Mouse (Mus musculus): ENCODE measurements around the gene Knop1. TPM values are rescaled to one million over a fixed set of nuclear protein-coding genes. Genes with fewer than 3 reads are reported as not detected.

Knop1 gene
- total and polyA plus RNA-seq, 2 experiments from 2014 or later, result 37.5 to 73.2 TPM

DNA sequence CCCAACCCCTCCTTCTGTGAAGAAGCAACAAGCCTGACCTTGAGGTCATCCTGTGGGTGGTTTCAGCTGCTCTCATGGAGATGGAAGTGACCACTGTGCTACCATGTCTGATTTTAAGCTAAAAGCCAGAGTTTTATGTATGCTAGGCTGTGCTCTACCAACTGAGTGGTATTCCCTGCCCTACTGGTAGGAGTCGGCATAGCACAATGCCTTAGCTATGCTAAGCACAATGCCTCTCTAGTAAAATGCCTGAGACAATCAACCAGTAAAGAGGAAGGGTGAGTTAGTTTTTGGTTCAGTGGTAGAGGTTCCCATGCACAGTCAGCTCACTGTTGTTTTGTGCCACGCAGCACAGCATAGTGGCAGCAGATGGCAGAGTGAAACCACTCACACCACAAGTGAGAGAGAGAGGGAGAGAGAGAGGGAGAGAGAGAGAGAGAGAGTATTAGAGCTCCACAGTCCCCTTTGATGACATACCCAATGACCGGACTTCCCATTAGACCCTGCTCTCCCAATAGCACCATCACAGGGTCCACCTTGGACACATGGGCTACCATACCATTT lies 23.5 kb upstream of the Knop1 start:
- TF ChIP-seq CTCF (IDR thresholded peaks at IDR 0.05), result no peak; the same call in none of the 2 replicates

DNA sequence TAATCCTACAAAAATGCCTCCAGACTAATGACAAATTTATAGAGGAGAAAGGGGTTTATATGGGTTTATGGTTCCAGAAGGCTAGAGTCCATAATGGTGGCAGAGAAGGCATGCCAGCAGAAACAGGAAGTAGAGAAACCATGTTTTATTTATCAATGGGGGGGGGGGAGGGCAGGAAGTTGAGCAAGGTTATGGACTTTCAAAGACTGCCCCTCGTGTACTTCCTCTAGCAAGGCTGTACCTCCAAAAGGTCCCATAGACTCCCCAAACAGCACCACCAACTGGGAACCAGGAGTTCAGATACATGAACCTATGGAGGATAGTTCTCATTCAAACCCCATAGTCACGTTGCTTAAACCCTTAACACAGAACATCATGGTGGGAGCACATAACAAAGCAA lies 9.3 kb upstream of the Knop1 start:
- 77% methylated on average over 2 of the region's 2 CpGs for WGBS
- DNase-seq (ENCODE audit: low spot score), result no peak
- H3K36me3 ChIP-seq (ENCODE audit: insufficient read depth, low read length), result no peaks in the 10 kb centered on the region
- TF ChIP-seq CTCF (IDR thresholded peaks at IDR 0.05), result no peak
- no peaks in the 10 kb centered on the region for H3K4me1 ChIP-seq (ENCODE audit: insufficient read depth, low read length)
- H3K9ac ChIP-seq (replicated peaks; ENCODE audit: low read length, poor library complexity, severe bottlenecking), result no peak overlapping the region
- ATAC-seq (ENCODE audit: low FRiP score), result no peak
- H3K9me3 ChIP-seq (ENCODE audit: low read length), result no peaks in the 10 kb centered on the region
- H3K4me3 ChIP-seq (ENCODE audit: low read depth, low read length), result no peak overlapping the region
- no peak overlapping the region for H3K27ac ChIP-seq (ENCODE audit: low read depth, low read length)
- H3K27me3 ChIP-seq (ENCODE audit: insufficient read depth, low read length), result no peaks in the 10 kb centered on the region
- H3K4me2 ChIP-seq (ENCODE audit: low read depth, low read length, poor library complexity, severe bottlenecking), result no peak overlapping the region

More for the DNA sequence above, 23.5 kb upstream of the Knop1 start:
- 74% methylated on average over 3 of the region's 3 CpGs for WGBS
- Histone ChIP-seq H3K36me3 (ENCODE audit: insufficient read depth, low read length) (no peaks in the 10 kb centered on the region), H3K9me3 (ENCODE audit: low read length) (no peaks in the 10 kb centered on the region), H3K4me1 (ENCODE audit: insufficient read depth, low read length) (no peaks in the 10 kb centered on the region), H3K4me3 (ENCODE audit: low read depth, low read length) (no peak overlapping the region), H3K27ac (ENCODE audit: low read depth, low read length) (no peak overlapping the region), H3K27me3 (ENCODE audit: insufficient read depth, low read length) (peaks cover 3% of the 10 kb centered on the region; the same call in 1 of the 2 replicates), H3K9ac (replicated peaks; ENCODE audit: low read length, poor library complexity, severe bottlenecking) (no peak overlapping the region), H3K4me2 (ENCODE audit: low read depth, low read length, poor library complexity, severe bottlenecking) (no peak overlapping the region)
- ATAC-seq (ENCODE audit: low FRiP score) (no peak), DNase-seq (ENCODE audit: low spot score) (no peak)

DNA sequence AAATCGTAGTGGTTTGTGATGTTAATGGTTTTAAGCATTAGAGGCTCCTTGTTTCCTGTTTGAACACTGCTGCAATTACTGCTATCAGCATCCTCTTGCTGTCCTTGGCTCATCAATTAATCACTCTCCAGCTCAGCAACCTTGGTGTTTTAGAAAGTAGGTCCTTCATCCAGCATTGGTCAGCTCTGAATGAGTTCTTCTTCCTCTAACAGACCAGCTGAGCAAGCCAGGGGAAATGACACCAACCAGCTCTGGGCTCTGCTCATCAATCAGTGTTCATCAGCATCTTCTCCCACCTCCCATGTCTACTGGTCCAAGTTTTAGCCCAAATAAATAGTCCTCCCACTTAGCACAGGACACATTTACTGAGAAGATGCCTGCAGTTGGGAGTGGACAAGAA lies 2.6 kb upstream of the Knop1 start:
- Histone ChIP-seq H3K4me2 (ENCODE audit: low read depth, low read length, poor library complexity, severe bottlenecking) (no peak overlapping the region), H3K9ac (replicated peaks; ENCODE audit: low read length, poor library complexity, severe bottlenecking) (no peak overlapping the region), H3K27me3 (ENCODE audit: insufficient read depth, low read length) (no peaks in the 10 kb centered on the region), H3K27ac (ENCODE audit: low read depth, low read length) (no peak overlapping the region), H3K9me3 (ENCODE audit: low read length) (no peaks in the 10 kb centered on the region), H3K36me3 (ENCODE audit: insufficient read depth, low read length) (no peaks in the 10 kb centered on the region), H3K4me3 (ENCODE audit: low read depth, low read length) (no peak overlapping the region), H3K4me1 (ENCODE audit: insufficient read depth, low read length) (no peaks in the 10 kb centered on the region)
- DNase-seq (ENCODE audit: low spot score) (no peak), ATAC-seq (ENCODE audit: low FRiP score) (no peak)
- TF ChIP-seq CTCF (IDR thresholded peaks at IDR 0.05), result no peak
- WGBS, result 91% methylated on average over 1 of the region's 1 CpGs

DNA sequence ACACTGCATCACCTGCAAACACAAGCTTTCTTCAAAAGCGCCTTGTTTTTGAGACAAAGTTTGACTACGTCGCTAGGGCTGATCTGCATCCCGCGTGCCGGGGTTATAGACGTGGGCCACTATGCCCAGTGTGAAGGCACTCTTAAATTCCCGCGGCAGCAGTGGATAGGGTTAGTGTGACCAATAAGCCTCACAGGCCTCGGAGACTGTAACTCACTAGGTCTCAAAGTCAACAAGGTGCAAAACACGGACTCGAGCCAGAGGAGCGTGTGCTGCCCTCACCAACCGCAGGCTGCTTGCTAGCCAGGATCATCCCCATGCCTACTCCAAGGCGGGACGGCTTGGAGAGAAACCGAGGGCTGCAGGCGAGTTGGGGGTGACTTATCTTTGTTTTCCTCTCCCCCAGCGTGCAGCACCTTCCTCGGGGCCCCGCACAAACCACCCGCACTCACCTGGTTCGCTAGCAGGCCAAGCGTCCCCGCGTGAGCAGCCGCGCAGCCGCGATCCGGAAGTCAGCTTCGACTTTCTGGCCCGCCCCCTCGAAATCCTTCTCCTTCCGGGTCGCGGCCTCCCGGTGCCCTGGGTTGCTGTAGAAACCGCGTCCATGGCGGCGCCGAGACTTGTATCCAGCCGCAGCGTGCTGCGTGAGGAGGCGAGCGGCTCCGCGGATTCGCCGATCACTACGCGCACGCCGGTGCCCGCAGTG lies 730 bp downstream of the Knop1 start, which contains the start of gene Iqck:
TSS of gene Iqck (plus strand) at position 582 of the 706 bp plus-strand sequence.
- WGBS, result under 1% methylated on average over 57 of the region's 57 CpGs
- H3K9me3 ChIP-seq (ENCODE audit: low read length), result no peaks in the 10 kb centered on the region
- no peak for TF ChIP-seq CTCF (IDR thresholded peaks at IDR 0.05)
- peak within 1 kb of the TSS; percentile 67 for H3K4me2 ChIP-seq (ENCODE audit: low read depth, low read length, poor library complexity, severe bottlenecking)
- H3K4me3 ChIP-seq (ENCODE audit: low read depth, low read length), result peak within 1 kb of the TSS; percentile 83
- H3K4me1 ChIP-seq (ENCODE audit: insufficient read depth, low read length), result no peaks in the 10 kb centered on the region
- DNase-seq (ENCODE audit: low spot score), result peak; percentile 96
- H3K36me3 ChIP-seq (ENCODE audit: insufficient read depth, low read length), result peaks cover 22% of the 10 kb centered on the region; the same call in 1 of the 2 replicates
- ATAC-seq (ENCODE audit: low FRiP score), result peak; percentile 98
- peak within 1 kb of the TSS; percentile 74 for H3K27ac ChIP-seq (ENCODE audit: low read depth, low read length)
- H3K9ac ChIP-seq (replicated peaks; ENCODE audit: low read length, poor library complexity, severe bottlenecking), result peak within 1 kb of the TSS; percentile 72
- no peaks in the 10 kb centered on the region for H3K27me3 ChIP-seq (ENCODE audit: insufficient read depth, low read length)

DNA sequence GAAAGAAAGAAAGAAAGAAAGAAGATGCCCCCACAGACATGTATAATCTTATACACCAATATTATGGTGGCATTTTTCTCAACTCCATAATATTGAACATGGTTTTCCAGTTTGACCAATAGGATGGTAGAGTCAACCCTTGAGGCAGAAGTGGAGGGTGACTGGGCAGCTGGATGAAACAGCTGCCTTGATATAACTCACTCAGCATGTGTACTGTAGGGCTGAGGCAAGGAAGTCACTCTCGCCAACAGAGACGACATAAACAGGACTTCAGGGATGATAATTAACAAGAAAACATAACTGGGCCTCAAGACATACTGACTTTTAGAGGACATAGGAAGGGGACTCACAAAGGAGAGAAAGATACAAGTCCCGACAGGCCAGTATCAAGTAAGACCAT lies 1.4 kb downstream of the Knop1 start:
- WGBS, result 21% methylated on average over 3 of the region's 3 CpGs
- no peak for TF ChIP-seq CTCF (IDR thresholded peaks at IDR 0.05)
- no peak for DNase-seq (ENCODE audit: low spot score)

DNA sequence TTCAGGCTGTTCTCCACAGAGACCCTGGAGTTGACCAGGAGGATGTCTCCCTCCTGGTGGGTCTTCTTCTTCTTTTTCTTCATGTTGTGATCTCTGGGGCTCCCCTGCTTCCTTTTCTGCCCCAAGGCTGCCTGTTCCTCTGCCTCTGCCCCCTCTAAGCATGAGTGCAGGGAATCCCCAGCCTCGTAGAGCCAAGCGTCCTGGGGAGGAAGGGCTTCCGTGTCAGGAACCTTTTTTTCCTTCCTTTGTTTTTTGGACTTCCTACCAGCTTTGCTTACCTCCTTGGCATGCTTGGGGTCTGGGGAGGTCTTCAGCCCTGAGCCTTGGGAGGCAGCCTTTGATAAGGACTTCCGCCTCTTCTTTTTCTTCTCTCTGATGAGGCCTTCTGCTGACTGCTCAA lies 3.4 kb downstream of the Knop1 start:
- no peak for TF ChIP-seq CTCF (IDR thresholded peaks at IDR 0.05)
- 80% methylated on average over 4 of the region's 4 CpGs for WGBS
- no peak overlapping the region for H3K27ac ChIP-seq (ENCODE audit: low read depth, low read length)
- no peak overlapping the region for H3K4me3 ChIP-seq (ENCODE audit: low read depth, low read length)
- peaks cover 46% of the 10 kb centered on the region for H3K36me3 ChIP-seq (ENCODE audit: insufficient read depth, low read length)
- no peaks in the 10 kb centered on the region for H3K9me3 ChIP-seq (ENCODE audit: low read length)
- H3K9ac ChIP-seq (replicated peaks; ENCODE audit: low read length, poor library complexity, severe bottlenecking), result no peak overlapping the region
- no peak for DNase-seq (ENCODE audit: low spot score)
- H3K4me1 ChIP-seq (ENCODE audit: insufficient read depth, low read length), result no peaks in the 10 kb centered on the region
- no peak overlapping the region for H3K4me2 ChIP-seq (ENCODE audit: low read depth, low read length, poor library complexity, severe bottlenecking)
- no peak for ATAC-seq (ENCODE audit: low FRiP score)
- no peaks in the 10 kb centered on the region for H3K27me3 ChIP-seq (ENCODE audit: insufficient read depth, low read length)

More for the DNA sequence above, 1.4 kb downstream of the Knop1 start:
- Histone ChIP-seq H3K9ac (replicated peaks; ENCODE audit: low read length, poor library complexity, severe bottlenecking) (peak overlapping the region; percentile 64; the same call in 1 of the 2 replicates), H3K4me3 (ENCODE audit: low read depth, low read length) (peak overlapping the region; percentile 83), H3K27ac (ENCODE audit: low read depth, low read length) (no peak overlapping the region), H3K36me3 (ENCODE audit: insufficient read depth, low read length) (peaks cover 27% of the 10 kb centered on the region), H3K9me3 (ENCODE audit: low read length) (no peaks in the 10 kb centered on the region), H3K4me1 (ENCODE audit: insufficient read depth, low read length) (no peaks in the 10 kb centered on the region), H3K27me3 (ENCODE audit: insufficient read depth, low read length) (no peaks in the 10 kb centered on the region), H3K4me2 (ENCODE audit: low read depth, low read length, poor library complexity, severe bottlenecking) (peak overlapping the region; percentile 67)
- no peak for ATAC-seq (ENCODE audit: low FRiP score)
